Mouse (Mus musculus) lung, adult 2 months (tissue): Measurements from ENCODE around the gene Atoh7.

Experiments
- CTCF ChIP-seq: fragments of 200-500 bp; IDR thresholded peaks from 2 replicates; pipeline ENCODE4 v1.5.1; 2011; ENCODE audit warnings: mild to moderate bottlenecking, low read length, control low read depth; ENCODE audit not compliant: insufficient read depth
- POLR2A ChIP-seq: fragments of 200-500 bp; IDR thresholded peaks from 2 replicates; pipeline ENCODE4 v1.6.1; 2011; ENCODE audit warnings: low read depth, mild to moderate bottlenecking, control low read depth, low read length, borderline replicate concordance; ENCODE audit errors: extremely low read depth

GRCm38 (mm10) chr10:63136436-63136835 is 37.0 kb downstream of the Atoh7 start:
- no peak for TF ChIP-seq CTCF
- TF ChIP-seq POLR2A = no peak
